Mouse (Mus musculus): ENCODE measurements at regions not wholly inside any gene's neighbourhood (a gene's known extent, or its start where the extent isn't known, plus 50 kb on each side); places are given as distances from the start of the nearest gene placed in this dataset.

- Histone ChIP-seq H3K4me1 (ENCODE audit: control insufficient read depth in 1 of 2, insufficient read depth in 2 of 2, low read length in 2 of 2) (no peaks in the 10 kb centered on the region), H3K27ac (ENCODE audit: control insufficient read depth, low read depth, low read length) (no peak overlapping the region), H3K9ac (ENCODE audit: control insufficient read depth, low read depth, low read length, poor library complexity, severe bottlenecking) (no peak overlapping the region), H3K36me3 (ENCODE audit: control insufficient read depth in 1 of 2, insufficient read depth in 2 of 2, low read length in 2 of 2) (no peaks in the 10 kb centered on the region), H3K4me3 (ENCODE audit: control insufficient read depth in 1 of 2, insufficient read depth in 1 of 2, low read depth in 2 of 2, low read length in 2 of 2) (no peak overlapping the region), H3K9me3 (replicated peaks; ENCODE audit: insufficient read depth, low read length) (no peaks in the 10 kb centered on the region), H3K79me2 (ENCODE audit: control insufficient read depth, insufficient read depth, low read length, poor library complexity) (no peaks in the 10 kb centered on the region), H3K27me3 (ENCODE audit: control insufficient read depth in 1 of 2, insufficient read depth in 2 of 2, low read length in 2 of 2) (no peaks in the 10 kb centered on the region)
- DNase-seq (ENCODE audit: low read depth, low spot score): no peak
- TF ChIP-seq CTCF (IDR thresholded peaks at IDR 0.05 in 2 of 3, conservative IDR thresholded peaks at IDR 0.05 in 1 of 3; ENCODE audit: control insufficient read depth in 1 of 3, insufficient read depth in 1 of 3, low read depth in 2 of 3, low read length in 3 of 3, poor library complexity in 1 of 3, severe bottlenecking in 1 of 3) (no peak), POLR2AphosphoS5 (IDR thresholded peaks at IDR 0.05; ENCODE audit: borderline replicate concordance, low read depth, low read length) (no peak), GATA1 (IDR thresholded peaks at IDR 0.05; ENCODE audit: low read depth, low read length) (no peak), ZMIZ1 (IDR thresholded peaks at IDR 0.05; ENCODE audit: low read depth, low read length) (no peak), NRF1 (IDR thresholded peaks at IDR 0.05; ENCODE audit: insufficient read depth, low read depth, low read length, poor library complexity, severe bottlenecking) (no peak), NELFE (IDR thresholded peaks at IDR 0.05; ENCODE audit: low read depth, low read length) (no peak)
Observed at GRCm38 (mm10) chr4:66478601-66479217, 74.3 kb upstream of the Astn2 start.
